In the genomic region with DNA sequence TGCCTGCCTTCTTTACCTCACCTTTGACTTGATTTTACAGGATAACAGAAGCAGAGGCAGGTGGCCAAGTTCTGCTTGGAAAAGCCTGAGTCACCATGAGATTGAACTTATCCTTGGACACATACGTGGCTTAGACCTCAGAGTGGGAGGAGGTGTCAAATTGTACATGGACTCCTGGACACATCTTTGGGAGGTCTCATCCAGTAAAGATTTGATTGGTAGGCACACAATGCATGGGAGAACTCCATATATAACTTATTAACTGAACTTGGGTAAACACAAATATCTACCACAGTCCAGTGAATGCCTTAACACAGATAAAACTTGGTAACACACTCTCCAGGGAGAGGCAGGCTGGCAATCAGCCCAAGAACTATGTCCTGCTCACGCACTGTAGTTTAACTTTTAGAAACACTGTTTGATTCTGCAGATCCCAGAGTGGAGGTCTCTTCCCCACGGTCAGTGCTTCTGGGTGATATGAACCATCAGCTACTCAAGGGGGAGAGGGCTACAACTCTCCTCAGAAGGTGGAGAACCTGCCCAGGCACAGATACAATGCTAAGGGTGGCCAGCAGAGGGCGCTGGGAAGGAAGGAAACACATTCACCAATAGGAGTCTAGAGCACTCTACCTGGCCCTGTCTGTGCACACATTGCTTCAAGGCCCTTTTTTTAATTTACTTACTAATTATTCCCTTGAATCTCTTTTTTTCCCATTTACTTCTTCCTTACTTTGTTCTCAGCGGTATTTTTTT, we compare ENCODE assay signal across 9 mouse cellular contexts. TPM values are rescaled to one million over a fixed set of nuclear protein-coding genes. Genes with fewer than 3 reads are reported as not detected.
DNase-seq lines count a peak whose midpoint lies in the region; ATAC-seq and TF ChIP-seq lines count a peak whose summit lies in the region.
"Had no signal": no experiment of that assay in that cellular context is flagged by ENCODE, and none has a peak within 500 bp of the region (broad histone marks: within the 10 kb centered on the region; RNA-seq: fewer than 3 reads in every experiment).

No protein-coding gene starts in this region.

- peaks cover 13% of the 10 kb centered on the region for H3K36me3 ChIP-seq in midbrain, embryonic 14.5 days (ENCODE audit: control insufficient read depth, insufficient read depth, low read length)
- H3K36me3 ChIP-seq in midbrain, embryonic 15.5 days (replicated peaks): peaks cover 4% of the 10 kb centered on the region; the same call in 1 of the 2 replicates
- peaks cover 19% of the 10 kb centered on the region for H3K36me3 ChIP-seq in intestine, embryonic 14.5 days (ENCODE audit: control insufficient read depth, insufficient read depth, low read length)
- peaks cover 11% of the 10 kb centered on the region for H3K36me3 ChIP-seq in limb, embryonic 14.5 days (ENCODE audit: control insufficient read depth, insufficient read depth, low read length)

- H3K9ac ChIP-seq in midbrain, embryonic 14.5 days (replicated peaks; ENCODE audit: low read length): no peak overlapping the region
- H3K9ac ChIP-seq in midbrain, embryonic 15.5 days: no peak overlapping the region
- no peak overlapping the region for H3K9ac ChIP-seq in intestine, embryonic 14.5 days (ENCODE audit: low read length)
- H3K9ac ChIP-seq in limb, embryonic 14.5 days (ENCODE audit: low read depth, low read length, severe bottlenecking): no peak overlapping the region
- H3K9ac ChIP-seq: midbrain, embryonic 12.5 days had no signal

- H3K4me1 ChIP-seq in midbrain, embryonic 14.5 days (ENCODE audit: control insufficient read depth, insufficient read depth, low read length): no peaks in the 10 kb centered on the region
- no peaks in the 10 kb centered on the region for H3K4me1 ChIP-seq in midbrain, embryonic 15.5 days
- no peaks in the 10 kb centered on the region for H3K4me1 ChIP-seq in intestine, embryonic 14.5 days (replicated peaks; ENCODE audit: control insufficient read depth, insufficient read depth, low read length)
- no peaks in the 10 kb centered on the region for H3K4me1 ChIP-seq in limb, embryonic 14.5 days (ENCODE audit: control insufficient read depth, insufficient read depth, low read length)
- H3K4me1 ChIP-seq: midbrain, embryonic 12.5 days had no signal

- no peak overlapping the region for H3K4me3 ChIP-seq in midbrain, embryonic 14.5 days (replicated peaks; ENCODE audit: low read depth, low read length)
- H3K4me3 ChIP-seq in midbrain, embryonic 15.5 days: no peak overlapping the region
- H3K4me3 ChIP-seq in intestine, embryonic 14.5 days (ENCODE audit: low read depth, low read length): no peak overlapping the region
- no peak overlapping the region for H3K4me3 ChIP-seq in limb, embryonic 14.5 days (replicated peaks; ENCODE audit: low read length)
- H3K4me3 ChIP-seq: midbrain, embryonic 12.5 days had no signal

- DNase-seq in midbrain, embryonic 14.5 days: peak; percentile 49
- DNase-seq in adrenal gland, adult 2 months: peak; percentile 78
- DNase-seq in embryo, embryonic 11.5 days (ENCODE audit: low read depth, low spot score): peak; percentile 23
- peak; percentile 81 for DNase-seq in intestine, embryonic 14.5 days (ENCODE audit: low spot score)
- peak; percentile 1 for DNase-seq in limb, embryonic 14.5 days (ENCODE audit: low spot score)
- DNase-seq in retina, adult 2 months (ENCODE audit: low read depth, low spot score): peak; percentile 26
- DNase-seq in thymus, postnatal 36 days: peak; percentile 75 to 81

- no peaks in the 10 kb centered on the region for H3K27me3 ChIP-seq in midbrain, embryonic 14.5 days (ENCODE audit: control insufficient read depth, insufficient read depth, low read length)
- H3K27me3 ChIP-seq in midbrain, embryonic 15.5 days (replicated peaks): no peaks in the 10 kb centered on the region
- no peaks in the 10 kb centered on the region for H3K27me3 ChIP-seq in intestine, embryonic 14.5 days (replicated peaks; ENCODE audit: control insufficient read depth, insufficient read depth, low read length)
- no peaks in the 10 kb centered on the region for H3K27me3 ChIP-seq in limb, embryonic 14.5 days (ENCODE audit: control insufficient read depth, insufficient read depth, low read length)
- H3K27me3 ChIP-seq: midbrain, embryonic 12.5 days had no signal

- no peak for ATAC-seq in midbrain, embryonic 14.5 days (ENCODE audit: low FRiP score, low TSS enrichment)
- ATAC-seq in midbrain, embryonic 15.5 days (replicated peaks): no peak
- ATAC-seq in intestine, embryonic 14.5 days (replicated peaks; ENCODE audit: low FRiP score, low TSS enrichment, low read depth): no peak
- ATAC-seq in limb, embryonic 14.5 days (ENCODE audit: low FRiP score, low read depth): no peak

- no peak overlapping the region for H3K4me2 ChIP-seq in midbrain, embryonic 14.5 days (ENCODE audit: low read length)
- H3K4me2 ChIP-seq in midbrain, embryonic 15.5 days: no peak overlapping the region
- no peak overlapping the region for H3K4me2 ChIP-seq in intestine, embryonic 14.5 days (ENCODE audit: low read length)
- H3K4me2 ChIP-seq in limb, embryonic 14.5 days (replicated peaks; ENCODE audit: low read depth, low read length, severe bottlenecking): no peak overlapping the region
- H3K4me2 ChIP-seq: midbrain, embryonic 12.5 days had no signal

- 42% methylated on average over 5 of the region's 5 CpGs for WGBS in midbrain, embryonic 14.5 days
- 40% methylated on average over 5 of the region's 5 CpGs for WGBS in midbrain, embryonic 15.5 days
- WGBS in intestine, embryonic 14.5 days: 43% methylated on average over 5 of the region's 5 CpGs
- 31% methylated on average over 5 of the region's 5 CpGs for WGBS in limb, embryonic 14.5 days

- no peaks in the 10 kb centered on the region for H3K9me3 ChIP-seq in midbrain, embryonic 14.5 days (ENCODE audit: control insufficient read depth, low read length)
- no peaks in the 10 kb centered on the region for H3K9me3 ChIP-seq in midbrain, embryonic 15.5 days
- no peaks in the 10 kb centered on the region for H3K9me3 ChIP-seq in intestine, embryonic 14.5 days (ENCODE audit: control insufficient read depth, low read length)
- H3K9me3 ChIP-seq in limb, embryonic 14.5 days (ENCODE audit: control insufficient read depth, low read length): no peaks in the 10 kb centered on the region
- H3K9me3 ChIP-seq: midbrain, embryonic 12.5 days had no signal

- no peak overlapping the region for H3K27ac ChIP-seq in midbrain, embryonic 14.5 days (replicated peaks; ENCODE audit: low read depth, low read length)
- no peak overlapping the region for H3K27ac ChIP-seq in midbrain, embryonic 15.5 days
- no peak overlapping the region for H3K27ac ChIP-seq in intestine, embryonic 14.5 days (ENCODE audit: low read depth)
- H3K27ac ChIP-seq in limb, embryonic 14.5 days (replicated peaks; ENCODE audit: low read depth, low read length): no peak overlapping the region
- H3K27ac ChIP-seq: midbrain, embryonic 12.5 days had no signal

- TF ChIP-seq POLR2A in limb, embryonic 14.5 days (IDR thresholded peaks at IDR 0.05; ENCODE audit: borderline replicate concordance, extremely low read depth, insufficient read depth, insufficient read length): no peak

RNA-seq across cellular contexts. Expression of gene Cbr1, which starts 9.6 kb away (rescaled TPM):
- 137 and 157 TPM in 2 replicates for polyA plus RNA-seq in midbrain, embryonic 14.5 days (2014; fragmentation: Nextera tagmentation; extraction: Ambion mirVana)
- 146 and 150 TPM in 2 replicates for polyA plus RNA-seq in midbrain, embryonic 15.5 days (2015; fragmentation: Nextera tagmentation; extraction: Ambion mirVana)
- 10 to 100 TPM; 82.4 to 93.0 TPM for total RNA-seq in adrenal gland, adult 2 months (2021)
- 114 and 137 TPM in 2 replicates for polyA plus RNA-seq in adrenal gland, adult 2 months (2012; rRNA removed)
- 84.7 and 92.5 TPM in 2 replicates for polyA plus RNA-seq in intestine, embryonic 14.5 days (2014; fragmentation: Nextera tagmentation; extraction: Ambion mirVana)
- 121 and 124 TPM in 2 replicates for polyA plus RNA-seq in limb, embryonic 14.5 days (2012; rRNA removed)
- 82.9 and 94.5 TPM in 2 replicates for polyA plus RNA-seq in limb, embryonic 14.5 days (2014; fragmentation: Nextera tagmentation; extraction: Ambion mirVana)

RNA-seq across cellular contexts. Expression of gene Setd4, which starts 11.4 kb away (rescaled TPM):
- polyA plus RNA-seq in midbrain, embryonic 14.5 days (2014; fragmentation: Nextera tagmentation; extraction: Ambion mirVana): 18.7 and 19.0 TPM in 2 replicates
- polyA plus RNA-seq in midbrain, embryonic 15.5 days (2015; fragmentation: Nextera tagmentation; extraction: Ambion mirVana): 19.4 and 21.2 TPM in 2 replicates
- 1 to 10 TPM; 3.0 to 4.6 TPM for total RNA-seq in adrenal gland, adult 2 months (2021)
- polyA plus RNA-seq in adrenal gland, adult 2 months (2012; rRNA removed): 8.0 and 10.5 TPM in 2 replicates
- polyA plus RNA-seq in intestine, embryonic 14.5 days (2014; fragmentation: Nextera tagmentation; extraction: Ambion mirVana): 13.0 and 13.4 TPM in 2 replicates
- 17.1 and 19.9 TPM in 2 replicates for polyA plus RNA-seq in limb, embryonic 14.5 days (2012; rRNA removed)
- 11.7 and 12.9 TPM in 2 replicates for polyA plus RNA-seq in limb, embryonic 14.5 days (2014; fragmentation: Nextera tagmentation; extraction: Ambion mirVana)

RNA-seq across cellular contexts. Expression of gene Gm5678, which starts 12.6 kb away (rescaled TPM):
- polyA plus RNA-seq in midbrain, embryonic 14.5 days (2014; fragmentation: Nextera tagmentation; extraction: Ambion mirVana): not detected in 2 replicates
- polyA plus RNA-seq in midbrain, embryonic 15.5 days (2015; fragmentation: Nextera tagmentation; extraction: Ambion mirVana): not detected in 2 replicates
- 10 to 100 TPM in 1 of 2 experiments, 1 to 10 TPM in 1; 5.4 to 11.7 TPM for total RNA-seq in adrenal gland, adult 2 months (2021)
- polyA plus RNA-seq in adrenal gland, adult 2 months (2012; rRNA removed): not detected in 2 replicates
- 0.19 TPM in 1 of 2 replicates, not detected in the other for polyA plus RNA-seq in intestine, embryonic 14.5 days (2014; fragmentation: Nextera tagmentation; extraction: Ambion mirVana)
- polyA plus RNA-seq in limb, embryonic 14.5 days (2012; rRNA removed): not detected in 2 replicates
- not detected in 2 replicates for polyA plus RNA-seq in limb, embryonic 14.5 days (2014; fragmentation: Nextera tagmentation; extraction: Ambion mirVana)
- polyA plus RNA-seq: midbrain, embryonic 12.5 days had no signal

Comparison
In these comparisons a context has a peak if more than half of its experiments do, and no peak if none do; other contexts are left out.
1. DNase-seq: peak in every context shown above with its lines; median percentile 81 in intestine, embryonic 14.5 days; 78 in adrenal gland, adult 2 months; 78 in thymus, postnatal 36 days; 49 in midbrain, embryonic 14.5 days; 26 in retina, adult 2 months; 23 in embryo, embryonic 11.5 days; 1 in limb, embryonic 14.5 days.